Mouse (Mus musculus) thymus, adult 2 months (tissue): Measurements from ENCODE around the gene Cish.

ENCODE experiments used
- CTCF ChIP-seq: fragments of 200-500 bp; IDR thresholded peaks from 2 replicates; pipeline ENCODE4 v1.5.1; 2012; ENCODE audit warnings: mild to moderate bottlenecking, control low read depth, low read length, moderate library complexity, borderline replicate concordance; ENCODE audit not compliant: control insufficient read depth, poor library complexity, insufficient read depth; ENCODE audit errors: extremely low read depth
- POLR2A ChIP-seq: fragments of 200-500 bp; IDR thresholded peaks from 2 replicates; pipeline ENCODE4 v1.6.1; 2012; ENCODE audit warnings: mild to moderate bottlenecking, low read length, control low read depth, moderate library complexity; ENCODE audit not compliant: control insufficient read depth, poor library complexity, insufficient read depth; ENCODE audit errors: extremely low read depth

DNA sequence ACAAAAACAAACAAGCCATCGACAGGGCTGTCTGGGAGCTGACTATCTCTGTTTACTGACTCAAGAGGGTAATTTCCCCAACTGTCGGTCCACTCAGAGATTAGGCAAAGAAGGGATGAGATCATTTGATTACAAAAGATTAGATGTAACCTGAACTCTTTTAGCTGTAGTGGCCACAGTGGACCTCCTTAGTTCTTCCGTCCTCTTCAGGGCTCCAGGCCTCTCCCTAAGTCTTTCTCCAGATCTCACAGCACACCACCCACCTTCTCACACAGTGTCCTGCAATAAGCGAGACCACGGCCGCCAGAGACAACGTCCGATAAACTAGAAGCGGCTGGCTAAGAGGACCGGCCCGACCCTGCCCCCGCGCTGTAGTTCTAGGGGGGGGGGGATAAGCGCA is 215 bp downstream of the Cish start:
- TF ChIP-seq CTCF = no peak
- no peak for TF ChIP-seq POLR2A
